In the genomic region with DNA sequence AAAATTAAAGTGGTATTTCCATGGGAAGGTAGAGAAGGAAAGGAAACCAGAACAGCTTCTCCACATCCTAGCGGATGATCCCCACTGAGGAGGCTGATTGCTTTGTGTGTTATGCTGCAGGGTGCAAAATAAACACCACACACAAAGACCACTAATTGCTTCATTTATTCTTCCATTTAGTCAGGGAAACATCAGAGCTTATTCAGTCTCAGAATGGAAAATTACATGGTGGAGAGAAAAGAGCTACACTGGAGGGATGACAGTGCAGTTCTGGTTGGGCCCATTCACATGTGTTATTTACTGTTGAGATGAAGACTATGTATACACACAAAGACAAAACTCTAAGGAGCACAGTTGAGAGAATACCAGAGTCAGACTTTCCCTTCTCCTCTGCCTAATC, we compare ENCODE assay signal across 25 mouse cellular contexts. TPM values are rescaled to one million over a fixed set of nuclear protein-coding genes. Genes with fewer than 3 reads are reported as not detected.
DNase-seq lines count a peak whose midpoint lies in the region; ATAC-seq and TF ChIP-seq lines count a peak whose summit lies in the region.
"Had no signal": no experiment of that assay in that cellular context is flagged by ENCODE, and none has a peak within 500 bp of the region (broad histone marks: within the 10 kb centered on the region; RNA-seq: fewer than 3 reads in every experiment).

No protein-coding gene starts in this region.

- WGBS in forebrain, embryonic 13.5 days: 41% methylated on average over 1 of the region's 1 CpGs
- 67% methylated on average over 1 of the region's 1 CpGs for WGBS in forebrain, embryonic 11.5 days
- 36% methylated on average over 1 of the region's 1 CpGs for WGBS in forebrain, postnatal 0 days

- no peak for TF ChIP-seq CTCF in forebrain, postnatal 0 days (IDR thresholded peaks at IDR 0.05; ENCODE audit: low read depth)

- H3K4me3 ChIP-seq in forebrain, embryonic 13.5 days: no peak overlapping the region
- no peak overlapping the region for H3K4me3 ChIP-seq in forebrain, embryonic 11.5 days (ENCODE audit: low read depth, low read length)
- no peak overlapping the region for H3K4me3 ChIP-seq in forebrain, postnatal 0 days (ENCODE audit: low read depth, low read length)
- H3K4me3 ChIP-seq: embryonic facial prominence, embryonic 15.5 days; erythroblast, embryonic 14.5 days; heart, adult 2 months; heart, embryonic 15.5 days; hindbrain, embryonic 10.5 days; intestine, embryonic 15.5 days had no signal

- peak; percentile 86 for ATAC-seq in forebrain, embryonic 13.5 days
- ATAC-seq in forebrain, embryonic 11.5 days (replicated peaks; ENCODE audit: low FRiP score): no peak
- ATAC-seq in forebrain, postnatal 0 days: peak; percentile 87
- ATAC-seq in CD4-positive, CD25-positive, alpha-beta regulatory T cell, adult 4 months: no peak
- ATAC-seq: activated CD4-positive, CD25-positive, alpha-beta regulatory T cell, adult 4 months; intestine, embryonic 15.5 days had no signal

- H3K36me3 ChIP-seq in forebrain, embryonic 13.5 days (ENCODE audit: poor library complexity, severe bottlenecking): no peaks in the 10 kb centered on the region
- no peaks in the 10 kb centered on the region for H3K36me3 ChIP-seq in forebrain, embryonic 11.5 days (ENCODE audit: control insufficient read depth, insufficient read depth, low read length)
- H3K36me3 ChIP-seq in forebrain, postnatal 0 days (ENCODE audit: insufficient read depth): 0 out of 2 replicates have a peak, but pooled peaks cover 8% of the 10 kb centered on the region
- H3K36me3 ChIP-seq: embryonic facial prominence, embryonic 15.5 days; heart, embryonic 15.5 days; hindbrain, embryonic 10.5 days; intestine, embryonic 15.5 days had no signal

- no peak for DNase-seq in forebrain, embryonic 11.5 days (ENCODE audit: low spot score)
- peak; percentile 58 for DNase-seq in heart, adult 11 months
- DNase-seq in heart, postnatal 4 days: no peak
- peak; percentile 64 for DNase-seq in brain, adult 2 months (ENCODE audit: low read depth, low spot score)
- DNase-seq in forebrain, postnatal 0 days: peak; percentile 17
- DNase-seq: adrenal gland, postnatal 14 days; B cell, adult 2 months; cerebellum, adult 2 months; cerebellum, postnatal 10 days; embryo, embryonic 11 days; gastrocnemius, postnatal 10 days; heart, adult 2 months; heart, postnatal 14 days; kidney, adult 2 months had no signal

- H3K4me2 ChIP-seq in forebrain, embryonic 13.5 days: no peak overlapping the region
- no peak overlapping the region for H3K4me2 ChIP-seq in forebrain, embryonic 11.5 days (ENCODE audit: low read depth, low read length, severe bottlenecking)
- no peak overlapping the region for H3K4me2 ChIP-seq in forebrain, postnatal 0 days (ENCODE audit: low read depth)
- H3K4me2 ChIP-seq: embryonic facial prominence, embryonic 15.5 days; heart, embryonic 11.5 days; heart, embryonic 15.5 days; hindbrain, embryonic 14.5 days; intestine, embryonic 15.5 days had no signal

- H3K9me3 ChIP-seq in forebrain, embryonic 13.5 days (replicated peaks): no peaks in the 10 kb centered on the region
- H3K9me3 ChIP-seq in forebrain, embryonic 11.5 days (ENCODE audit: control insufficient read depth, low read length): no peaks in the 10 kb centered on the region
- H3K9me3 ChIP-seq in forebrain, postnatal 0 days (ENCODE audit: low read length): no peaks in the 10 kb centered on the region
- H3K9me3 ChIP-seq: embryonic facial prominence, embryonic 15.5 days; heart, embryonic 15.5 days; hindbrain, embryonic 10.5 days; intestine, embryonic 15.5 days had no signal

- no peaks in the 10 kb centered on the region for H3K27me3 ChIP-seq in forebrain, embryonic 13.5 days
- H3K27me3 ChIP-seq in forebrain, embryonic 11.5 days (ENCODE audit: control insufficient read depth, insufficient read depth, low read length): no peaks in the 10 kb centered on the region
- no peaks in the 10 kb centered on the region for H3K27me3 ChIP-seq in forebrain, postnatal 0 days (ENCODE audit: insufficient read depth, low read length)
- H3K27me3 ChIP-seq: embryonic facial prominence, embryonic 15.5 days; heart, embryonic 15.5 days; intestine, embryonic 15.5 days had no signal

- no peaks in the 10 kb centered on the region for H3K4me1 ChIP-seq in forebrain, embryonic 13.5 days
- H3K4me1 ChIP-seq in forebrain, embryonic 11.5 days (replicated peaks; ENCODE audit: control insufficient read depth, insufficient read depth, low read length): no peaks in the 10 kb centered on the region
- no peaks in the 10 kb centered on the region for H3K4me1 ChIP-seq in forebrain, postnatal 0 days (ENCODE audit: insufficient read depth)
- H3K4me1 ChIP-seq: heart, embryonic 15.5 days; hindbrain, embryonic 10.5 days; intestine, embryonic 15.5 days had no signal

- H3K9ac ChIP-seq in forebrain, embryonic 13.5 days: no peak overlapping the region
- H3K9ac ChIP-seq in forebrain, embryonic 11.5 days (ENCODE audit: low read length): no peak overlapping the region
- no peak overlapping the region for H3K9ac ChIP-seq in forebrain, postnatal 0 days
- H3K9ac ChIP-seq: embryonic facial prominence, embryonic 15.5 days; heart, embryonic 15.5 days; hindbrain, embryonic 14.5 days; intestine, embryonic 15.5 days had no signal

- H3K27ac ChIP-seq in forebrain, embryonic 13.5 days: peak overlapping the region; percentile 7; the same call in 1 of the 2 replicates
- no peak overlapping the region for H3K27ac ChIP-seq in forebrain, embryonic 11.5 days (ENCODE audit: low read depth, low read length)
- H3K27ac ChIP-seq in forebrain, postnatal 0 days (ENCODE audit: low read depth, low read length): no peak overlapping the region
- H3K27ac ChIP-seq: embryonic facial prominence, embryonic 15.5 days; heart, adult 2 months; heart, embryonic 15.5 days; hindbrain, embryonic 10.5 days; hindbrain, embryonic 14.5 days; intestine, embryonic 15.5 days had no signal

RNA-seq across cellular contexts. Expression of gene Nrsn1, which starts 18.4 kb away (rescaled TPM):
- polyA plus RNA-seq in forebrain, embryonic 13.5 days (2015; fragmentation: Nextera tagmentation; extraction: Ambion mirVana): 19.0 and 19.9 TPM in 2 replicates
- 6.1 and 7.5 TPM in 2 replicates for polyA plus RNA-seq in forebrain, embryonic 11.5 days (2014; fragmentation: Nextera tagmentation; extraction: Ambion mirVana)
- under 1 TPM in 1 of 2 experiments, not detected in 1; 0.14 TPM for total RNA-seq in heart, postnatal 4 days (2021)
- total RNA-seq in forebrain, postnatal 0 days (2014; rRNA removed): 25.7 and 26.6 TPM in 2 replicates
- polyA plus RNA-seq in forebrain, postnatal 0 days (2015; fragmentation: Nextera tagmentation; extraction: Ambion mirVana): 53.9 and 80.1 TPM in 2 replicates
- not detected for polyA plus RNA-seq in CD4-positive, CD25-positive, alpha-beta regulatory T cell, adult 4 months (2017; shearing (Covaris generic))
- total RNA-seq: MEL had no signal
- polyA plus RNA-seq: activated CD4-positive, CD25-positive, alpha-beta regulatory T cell, adult 4 months; erythroblast, embryonic 14.5 days; heart, embryonic 11.5 days had no signal

Comparison
In these comparisons a context has a peak if more than half of its experiments do, and no peak if none do; other contexts are left out.
1. ATAC-seq: peak in forebrain, embryonic 13.5 days (single experiment) and forebrain, postnatal 0 days (single experiment); none in forebrain, embryonic 11.5 days (single experiment) and CD4-positive, CD25-positive, alpha-beta regulatory T cell, adult 4 months (single experiment).
2. DNase-seq: peak in heart, adult 11 months (single experiment), brain, adult 2 months (single experiment) and forebrain, postnatal 0 days (single experiment); none in forebrain, embryonic 11.5 days (single experiment) and heart, postnatal 4 days (single experiment).